Mouse (Mus musculus) leukemia stem cell, adult 10-12 weeks (primary cell): ENCODE data around the gene Urb1. TPM values are rescaled to one million over a fixed set of nuclear protein-coding genes. Genes with fewer than 3 reads are reported as not detected.

Experiments
- polyA plus RNA-seq: library from polyadenylated mRNA; stranded (reverse); fragments of >175 nt; gene quantifications from 2 replicates; pipeline ENCODE4 v1.2.3, GENCODE M21; 2012; ENCODE audit warnings: low replicate concordance

Urb1 gene
- 5.4 and 10.6 TPM in 2 replicates for polyA plus RNA-seq

DNA sequence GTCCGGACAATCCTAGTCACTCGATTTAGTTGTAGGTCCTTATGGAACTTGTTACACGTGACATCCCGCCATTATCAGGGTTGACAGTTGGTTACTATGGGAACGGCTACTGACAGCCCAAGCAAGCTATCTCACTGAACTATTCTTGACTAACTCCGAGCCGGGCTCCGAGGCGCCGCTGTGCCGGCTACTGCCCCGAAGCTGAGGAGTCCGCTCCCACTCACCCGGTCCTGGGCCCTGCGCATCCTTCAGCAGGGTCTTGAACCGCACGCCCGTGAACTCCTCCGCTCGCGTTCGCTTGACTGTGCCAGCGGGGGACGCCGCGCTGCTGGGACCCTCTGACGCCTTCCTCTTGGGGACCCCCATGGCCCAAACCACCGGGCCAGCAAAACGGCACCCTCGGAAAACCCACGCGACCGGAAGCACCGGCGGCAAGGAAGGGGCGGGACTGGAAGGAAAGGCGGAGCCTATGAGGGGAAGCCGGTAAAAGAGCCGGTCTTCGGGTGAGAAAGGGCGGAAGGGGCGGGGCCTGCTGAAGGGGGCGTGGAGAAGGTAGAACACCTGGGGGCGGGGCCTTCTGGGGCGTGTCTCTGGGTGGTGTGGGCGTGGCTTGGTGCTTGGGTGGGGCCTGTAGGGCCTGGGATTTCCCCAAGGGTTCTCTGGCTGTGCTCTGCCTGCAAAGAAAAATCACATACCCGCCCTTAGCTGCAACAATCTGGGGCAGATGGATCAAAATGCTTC lies at the start of gene Urb1:
TSS of gene Urb1 (minus strand) at position 439 of the 741 bp plus-strand sequence.

GRCm38 (mm10) chr16:90826457-90826856 lies 16.2 kb upstream of the Urb1 start, which contains the start of gene Eva1c:
TSS of gene Eva1c (plus strand) at chr16:90826719.

GRCm38 (mm10) chr16:90738092-90738956 lies 71.9 kb downstream of the Urb1 start, which contains the start of gene Mrap:
TSS of gene Mrap (plus strand) at chr16:90738207.

DNA sequence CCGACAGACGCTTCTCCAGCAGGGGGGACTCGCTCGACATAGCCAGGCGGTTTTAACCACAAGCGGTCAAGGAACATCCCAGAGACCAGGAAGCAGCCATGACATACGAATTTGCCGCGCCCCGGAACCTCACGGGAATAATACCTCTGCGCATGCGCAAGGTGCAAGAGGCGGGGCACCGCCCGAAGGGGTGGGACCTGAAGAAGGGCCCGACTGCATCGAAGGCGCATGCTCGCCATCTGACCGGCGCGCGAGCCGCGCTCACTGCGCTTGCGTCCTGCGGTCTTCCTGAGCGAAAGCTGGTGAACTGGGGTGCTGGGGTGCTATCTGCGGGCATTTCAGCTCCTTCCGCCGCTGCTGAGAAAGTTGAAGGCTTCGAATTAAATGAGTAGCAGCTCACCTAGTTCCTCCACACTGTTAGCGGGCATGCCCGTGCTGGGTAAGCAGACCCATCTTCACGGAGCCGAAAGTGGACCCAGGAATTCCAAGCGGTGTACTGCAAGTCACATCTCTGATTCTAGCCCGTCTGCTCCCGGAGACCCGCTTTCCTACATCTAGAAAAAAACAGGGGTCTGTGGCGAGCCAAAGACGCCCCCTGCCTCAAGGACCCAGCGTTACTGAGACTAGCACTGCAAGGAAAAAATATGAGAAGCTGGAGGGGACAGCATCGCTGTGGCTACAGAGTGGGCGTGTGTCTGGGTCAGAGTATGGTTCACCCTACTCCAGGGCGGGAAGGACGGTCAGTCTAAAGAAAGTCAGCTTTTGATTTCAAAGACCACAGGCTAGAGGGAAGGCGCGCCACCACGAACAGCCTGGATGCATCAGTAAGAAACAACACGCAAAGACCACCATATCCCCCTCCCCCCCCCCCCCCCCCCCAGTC lies 82.7 kb downstream of the Urb1 start, which contains the start of gene Mis18a:
TSS of gene Mis18a (minus strand) at position 172 of the 883 bp plus-strand sequence.

Other genes starting within 250 kb of the Urb1 start
- 16.3 and 29.0 TPM in 2 replicates for gene Mis18a, start 83.0 kb downstream of the Urb1 start, polyA plus RNA-seq
- gene Mrap, start 72.2 kb downstream of the Urb1 start, polyA plus RNA-seq: 2.0 and 3.8 TPM in 2 replicates
- 0.63 and 1.5 TPM in 2 replicates for gene Eva1c, start 16.3 kb upstream of the Urb1 start, polyA plus RNA-seq
- gene Cfap298, start 124.7 kb upstream of the Urb1 start, polyA plus RNA-seq: 33.1 and 44.2 TPM in 2 replicates
- gene Synj1, start 200.9 kb upstream of the Urb1 start, polyA plus RNA-seq: 70.7 and 79.7 TPM in 2 replicates
- gene Paxbp1, start 234.1 kb upstream of the Urb1 start, polyA plus RNA-seq: 26.8 and 29.6 TPM in 2 replicates